Mouse (Mus musculus): ENCODE measurements around the gene Ccl22.

The Ccl22 gene

DNA sequence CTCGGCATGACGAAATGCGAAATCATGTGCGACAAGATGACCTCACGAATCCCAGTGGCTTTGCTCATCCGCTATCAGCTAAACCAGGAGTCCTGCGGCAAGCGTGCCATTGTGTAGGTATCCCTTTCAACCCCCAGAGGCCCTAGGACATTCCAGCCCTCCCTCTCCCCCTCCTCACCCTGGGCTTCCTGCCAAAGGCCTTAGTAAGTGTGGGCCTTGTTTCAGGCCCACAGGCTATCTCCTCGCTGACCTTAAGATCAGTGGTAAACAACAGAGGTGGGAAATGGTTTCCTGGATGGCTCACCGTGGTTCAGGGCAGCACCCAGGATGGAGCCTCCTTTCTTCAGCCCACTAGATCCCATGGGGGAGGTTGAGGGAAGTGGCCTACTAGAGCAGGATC lies 32.6 kb downstream of the Ccl22 start:
- intact Hi-C loops (cut with DNase I): no loop called here

DNA sequence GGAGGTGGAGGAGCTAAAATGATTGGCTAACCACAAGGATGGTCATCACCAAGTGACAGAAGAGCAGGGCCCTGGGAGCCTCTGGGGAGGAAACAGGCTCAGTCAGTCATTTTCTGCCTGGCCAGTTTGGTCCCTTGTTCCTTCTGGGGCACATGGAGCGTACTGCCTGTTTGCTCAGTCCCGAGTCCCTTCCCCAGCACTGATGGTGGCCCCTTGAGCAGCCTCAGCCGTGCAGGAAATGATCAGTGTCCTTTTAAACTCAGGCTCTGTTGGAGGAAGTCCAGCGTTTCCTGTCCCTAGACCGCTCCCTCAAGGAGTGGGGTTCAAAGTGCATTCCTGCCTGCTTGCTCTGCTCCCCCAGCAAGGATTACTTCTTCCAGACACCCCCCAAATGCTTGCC lies 33.1 kb downstream of the Ccl22 start:
- intact Hi-C loops (cut with DNase I): no loop called here

DNA sequence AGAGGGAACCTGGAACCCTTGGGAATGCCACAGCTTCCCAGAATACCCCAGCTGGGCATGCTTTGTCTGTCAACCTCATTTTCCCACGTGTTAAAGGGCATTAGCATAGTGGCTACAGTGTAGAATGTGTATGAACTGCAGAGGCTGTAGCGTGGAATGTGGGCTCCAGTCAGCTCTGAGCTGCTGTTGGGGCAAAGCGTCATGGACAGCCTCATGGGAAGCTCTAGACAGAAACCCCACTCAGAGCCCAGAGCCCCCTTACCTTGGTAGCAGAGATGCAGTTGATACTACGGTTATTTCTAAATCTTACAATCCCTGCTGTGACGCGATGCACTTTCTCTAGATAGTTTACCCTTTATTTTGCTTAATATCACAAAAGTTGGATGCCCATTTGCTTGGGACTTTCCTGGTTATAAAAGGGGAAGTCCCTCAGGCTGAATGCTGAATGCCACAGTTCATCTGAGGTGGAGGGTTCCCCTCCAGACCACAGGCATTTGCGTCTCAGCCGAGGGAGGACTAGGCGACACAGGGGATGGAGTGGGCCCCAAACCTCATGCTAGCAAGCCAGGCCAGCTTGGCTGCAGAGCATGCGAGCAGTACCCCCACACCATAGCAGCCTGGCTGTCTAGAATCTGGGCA lies 33.6 kb downstream of the Ccl22 start:
- intact Hi-C loops (cut with DNase I): no loop called here

DNA sequence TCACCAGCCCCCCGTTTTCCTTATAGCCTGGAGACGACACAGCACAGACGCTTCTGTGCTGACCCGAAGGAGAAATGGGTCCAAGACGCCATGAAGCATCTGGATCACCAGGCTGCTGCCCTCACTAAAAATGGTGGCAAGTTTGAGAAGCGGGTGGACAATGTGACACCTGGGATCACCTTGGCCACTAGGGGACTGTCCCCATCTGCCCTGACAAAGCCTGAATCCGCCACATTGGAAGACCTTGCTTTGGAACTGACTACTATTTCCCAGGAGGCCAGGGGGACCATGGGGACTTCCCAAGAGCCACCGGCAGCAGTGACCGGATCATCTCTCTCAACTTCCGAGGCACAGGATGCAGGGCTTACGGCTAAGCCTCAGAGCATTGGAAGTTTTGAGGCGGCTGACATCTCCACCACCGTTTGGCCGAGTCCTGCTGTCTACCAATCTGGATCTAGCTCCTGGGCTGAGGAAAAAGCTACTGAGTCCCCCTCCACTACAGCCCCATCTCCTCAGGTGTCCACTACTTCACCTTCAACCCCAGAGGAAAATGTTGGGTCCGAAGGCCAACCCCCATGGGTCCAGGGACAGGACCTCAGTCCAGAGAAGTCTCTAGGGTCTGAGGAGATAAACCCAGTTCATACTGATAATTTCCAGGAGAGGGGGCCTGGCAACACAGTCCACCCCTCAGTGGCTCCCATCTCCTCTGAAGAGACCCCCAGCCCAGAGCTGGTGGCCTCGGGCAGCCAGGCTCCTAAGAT lies 34.3 kb downstream of the Ccl22 start:
- intact Hi-C loops (cut with DNase I): no loop called here

DNA sequence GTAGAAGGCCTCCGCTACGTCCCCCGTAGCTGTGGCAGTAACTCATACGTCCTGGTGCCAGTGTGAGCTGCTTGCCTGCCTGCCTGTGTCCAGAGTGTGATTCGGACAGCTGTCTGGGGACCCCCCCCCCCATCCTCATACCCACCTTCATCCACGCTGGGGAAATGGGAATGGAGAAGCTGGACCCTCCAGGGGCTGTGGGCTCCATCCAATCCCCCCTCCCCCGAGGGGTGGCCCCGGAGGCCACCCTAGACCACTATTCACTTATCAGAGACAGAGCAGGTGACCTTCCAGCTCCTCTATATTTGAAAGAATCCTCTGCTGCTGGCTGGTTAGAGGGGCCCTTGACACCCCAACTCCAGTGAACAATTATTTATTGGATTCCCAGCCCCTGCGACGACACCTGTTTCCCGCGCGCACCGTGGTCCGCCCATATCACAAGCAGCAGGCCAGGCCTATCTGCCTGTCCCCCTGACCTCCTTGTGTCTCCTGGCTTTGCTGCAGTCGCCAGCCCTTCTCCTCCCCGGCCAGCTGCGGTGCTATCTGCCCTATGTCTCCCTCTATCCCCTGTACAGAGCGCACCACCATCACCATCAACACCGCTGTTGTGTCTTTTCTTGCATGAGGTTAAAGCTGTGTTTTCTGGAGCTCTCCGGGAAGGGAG lies 35.2 kb downstream of the Ccl22 start:
- intact Hi-C loops (cut with DNase I): no loop called here

DNA sequence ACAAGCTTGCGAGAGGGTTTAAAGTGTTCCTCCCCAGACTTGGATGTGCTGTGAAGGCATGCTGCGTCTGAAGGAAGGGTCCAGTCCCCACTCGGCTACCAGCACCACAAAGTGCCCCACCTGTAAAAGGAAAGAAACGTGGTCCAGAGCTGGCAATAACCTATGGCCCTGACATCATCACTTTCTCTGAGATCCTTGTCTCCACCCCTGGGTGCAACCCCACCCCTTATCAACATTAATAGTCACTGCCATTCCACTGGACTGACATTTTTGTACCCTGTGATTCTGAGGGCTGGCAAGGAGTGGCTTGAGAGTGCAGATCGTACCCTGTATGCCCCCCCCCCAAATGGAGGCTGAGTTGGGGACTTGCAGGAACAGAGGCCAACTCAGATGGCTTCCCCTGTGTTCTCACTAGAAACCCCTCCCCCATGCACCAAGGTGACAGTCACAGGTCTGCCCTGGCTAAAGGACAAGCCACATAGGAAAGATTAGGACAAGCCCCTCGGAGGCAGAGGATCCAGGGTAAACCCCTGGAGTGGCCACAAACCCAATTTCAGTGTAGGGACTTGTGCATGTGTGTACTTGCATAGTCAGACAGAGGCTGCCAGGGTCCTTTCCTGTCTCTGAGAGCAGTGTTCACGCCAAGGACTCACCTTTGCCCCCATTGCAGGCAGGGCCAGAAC lies 35.9 kb downstream of the Ccl22 start:
- intact Hi-C loops (cut with DNase I): no loop called here

DNA sequence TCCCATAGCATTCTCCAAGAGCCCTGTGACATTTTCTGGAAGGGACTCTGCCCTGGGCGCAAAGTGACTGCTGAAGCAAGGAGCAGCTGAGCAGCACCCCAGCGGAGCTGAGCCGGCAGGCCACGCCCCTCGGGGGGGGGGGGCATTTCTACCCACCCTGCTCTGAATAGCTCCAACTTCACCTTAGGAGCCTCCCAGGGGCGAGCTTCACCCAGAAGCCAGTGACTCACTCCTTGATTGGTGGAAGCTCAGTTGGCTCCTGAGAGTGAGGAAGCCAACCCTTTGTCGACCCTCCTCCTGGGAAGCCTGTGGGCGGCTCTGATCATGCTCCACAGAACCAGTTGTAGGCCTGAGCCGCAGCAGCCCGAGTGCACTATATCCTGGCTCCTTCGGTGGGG lies 36.4 kb downstream of the Ccl22 start:
- intact Hi-C loops (cut with DNase I): no loop called here

DNA sequence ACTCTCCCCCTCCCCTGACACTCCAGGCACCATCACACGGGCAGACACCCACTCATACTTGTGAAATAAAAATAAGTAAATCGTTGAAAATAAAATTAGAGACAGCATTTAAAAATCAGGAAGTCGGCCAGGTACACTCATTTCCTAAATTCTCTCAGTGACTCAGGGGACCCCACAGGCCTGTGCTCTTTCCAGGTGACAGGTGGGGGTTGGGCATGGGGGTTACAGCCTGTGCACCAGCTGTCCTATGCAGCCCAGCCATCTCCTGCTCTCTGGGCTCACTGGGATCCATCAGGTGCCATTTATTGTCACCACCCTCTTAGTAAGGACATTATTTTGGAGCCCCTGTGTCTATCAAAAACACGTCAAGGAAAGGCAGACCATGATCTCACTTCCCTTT lies 38.5 kb downstream of the Ccl22 start:
- intact Hi-C loops (cut with DNase I): no loop called here

DNA sequence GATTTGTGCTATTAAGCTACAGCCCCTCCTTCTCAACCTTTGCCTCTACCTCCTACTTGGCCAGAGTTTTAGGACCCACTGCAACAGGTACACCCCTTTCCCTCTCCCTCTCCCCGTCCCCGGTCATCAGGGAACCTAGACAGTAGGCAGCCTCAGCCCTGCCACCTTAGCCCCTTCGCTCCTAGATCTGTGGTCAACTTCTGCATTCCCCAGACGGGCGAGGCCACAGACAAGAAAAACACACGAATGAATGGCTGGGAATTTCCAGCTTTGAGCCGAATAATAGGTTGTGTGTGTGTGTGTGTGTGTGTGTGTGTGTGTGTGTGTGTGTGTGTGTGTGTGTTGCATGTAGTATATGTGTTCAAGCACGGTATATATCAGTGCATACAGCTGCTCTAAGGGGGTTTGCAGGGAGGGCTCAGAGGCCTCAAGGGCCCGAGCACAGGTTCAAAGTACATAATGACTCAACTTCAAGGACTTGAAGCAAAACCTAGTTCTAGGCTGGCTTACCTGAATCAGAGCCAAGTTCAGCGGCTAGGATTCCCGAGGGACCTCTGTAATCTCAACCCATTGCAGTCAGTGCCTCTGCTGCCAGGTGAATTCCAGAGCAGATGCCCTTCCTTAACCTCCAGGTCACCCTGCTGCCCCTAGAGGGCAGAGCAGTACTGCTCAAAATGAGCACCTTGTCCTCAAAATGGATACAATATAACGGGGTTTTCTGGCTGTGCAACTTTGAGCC lies 40.0 kb downstream of the Ccl22 start:
- intact Hi-C loops (cut with DNase I): no loop called here

DNA sequence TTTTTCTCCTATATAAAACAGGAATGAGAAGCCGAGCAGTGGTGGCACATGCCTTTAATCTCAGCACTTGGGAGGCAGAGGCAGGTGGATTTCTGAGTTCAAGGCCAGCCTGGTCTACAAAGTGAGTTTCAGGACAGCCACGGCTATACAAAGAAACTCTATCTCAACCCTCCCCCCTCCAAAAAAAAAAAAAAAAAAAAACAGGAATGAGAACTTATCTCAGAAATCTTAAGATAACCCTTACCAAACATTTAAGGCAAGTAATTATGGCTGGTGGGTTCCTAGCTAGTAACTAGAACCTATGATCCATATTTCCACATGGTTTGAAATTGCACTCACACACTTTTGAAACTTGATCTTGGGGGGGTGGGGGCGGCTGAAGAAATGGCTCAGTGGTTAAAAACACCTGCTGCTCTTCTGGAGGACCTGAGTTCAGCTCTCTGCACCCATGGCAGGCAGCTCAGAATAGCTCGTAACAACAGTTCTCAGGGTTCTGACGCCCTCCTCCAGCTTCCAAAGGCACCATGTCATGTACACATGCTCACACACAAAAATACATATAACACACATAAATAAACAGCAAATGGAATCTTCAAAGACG lies 40.7 kb downstream of the Ccl22 start:
- intact Hi-C loops (cut with DNase I): no loop called here

DNA sequence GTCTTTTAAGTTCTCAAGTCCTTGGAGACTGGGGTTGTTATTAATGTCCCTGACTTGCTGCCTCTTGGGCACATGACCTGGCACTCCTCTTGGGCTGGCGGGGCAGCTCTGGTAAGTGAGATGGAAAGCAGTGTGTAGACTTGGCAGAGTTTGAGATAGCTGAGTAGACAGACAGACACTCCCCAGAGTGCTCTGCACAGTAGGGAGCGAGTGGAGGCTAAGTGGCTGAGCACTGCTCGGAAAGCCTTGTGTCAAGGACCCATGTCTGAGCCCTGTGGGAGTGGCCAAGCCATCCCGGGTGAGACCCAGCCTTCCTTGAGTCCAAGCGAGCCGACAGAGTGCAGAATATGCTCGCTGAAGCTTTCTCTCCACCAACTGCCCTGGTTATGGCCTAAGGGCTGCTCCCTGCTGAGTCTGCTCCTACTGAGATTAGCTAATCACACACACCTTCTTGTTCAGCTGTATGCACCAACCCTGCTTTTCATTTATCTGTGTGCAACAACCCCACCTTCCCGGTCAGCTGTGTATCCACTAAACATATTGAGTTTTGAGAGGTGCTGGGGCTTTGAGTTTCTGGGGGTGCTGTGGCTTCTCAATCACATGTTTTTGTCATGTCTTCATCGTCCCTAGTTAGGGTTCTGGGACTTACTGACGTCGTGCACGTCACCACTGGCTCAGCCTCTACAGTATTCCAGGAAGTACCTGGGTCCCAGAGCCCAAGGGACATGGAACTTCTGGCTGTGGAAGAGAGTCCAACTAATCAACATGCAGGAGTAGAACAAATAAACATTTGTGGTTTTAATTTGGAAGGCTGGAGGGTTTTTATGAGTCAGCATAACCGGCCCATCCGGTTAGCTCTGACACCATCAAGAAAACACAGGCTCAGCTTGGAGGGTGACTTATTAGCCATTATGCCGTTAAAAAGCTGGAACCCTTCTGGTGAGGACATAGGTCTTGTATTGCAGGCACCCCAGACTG lies 42.4 kb downstream of the Ccl22 start:
- intact Hi-C loops (cut with DNase I): no loop called here

DNA sequence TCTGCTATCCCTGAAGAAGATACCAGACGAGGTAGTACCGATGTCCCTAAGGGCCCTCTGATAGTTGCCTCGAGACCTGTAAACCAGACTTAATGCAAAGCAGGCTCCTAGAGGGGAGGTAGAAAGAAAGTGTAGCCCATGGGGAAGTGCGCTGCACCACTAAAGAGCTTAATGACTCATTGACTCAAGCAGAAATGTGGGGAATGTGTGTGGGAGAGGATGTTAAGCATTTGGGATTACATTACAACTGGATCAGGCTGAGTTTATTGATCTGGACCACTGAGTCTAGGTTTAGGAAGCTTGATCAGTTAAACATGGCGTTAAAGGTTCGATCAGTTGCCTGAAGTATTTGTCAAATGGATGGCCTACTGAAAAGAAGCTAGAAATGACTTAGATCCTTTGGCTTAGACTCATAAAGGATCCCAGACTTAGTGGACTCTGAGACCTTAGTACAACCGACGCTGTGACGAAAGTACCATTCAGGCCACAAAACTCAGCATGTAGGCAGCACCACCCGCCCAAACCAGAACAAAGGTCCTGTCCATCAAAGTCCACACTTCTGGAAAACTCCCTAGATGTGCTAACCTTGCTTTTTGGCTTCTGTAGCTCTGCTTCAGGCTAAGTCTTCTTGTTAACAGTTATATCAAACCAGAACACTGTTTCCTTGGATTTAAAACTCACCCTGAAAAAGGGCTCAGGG lies 44.0 kb downstream of the Ccl22 start:
- intact Hi-C loops (cut with DNase I): no loop called here

DNA sequence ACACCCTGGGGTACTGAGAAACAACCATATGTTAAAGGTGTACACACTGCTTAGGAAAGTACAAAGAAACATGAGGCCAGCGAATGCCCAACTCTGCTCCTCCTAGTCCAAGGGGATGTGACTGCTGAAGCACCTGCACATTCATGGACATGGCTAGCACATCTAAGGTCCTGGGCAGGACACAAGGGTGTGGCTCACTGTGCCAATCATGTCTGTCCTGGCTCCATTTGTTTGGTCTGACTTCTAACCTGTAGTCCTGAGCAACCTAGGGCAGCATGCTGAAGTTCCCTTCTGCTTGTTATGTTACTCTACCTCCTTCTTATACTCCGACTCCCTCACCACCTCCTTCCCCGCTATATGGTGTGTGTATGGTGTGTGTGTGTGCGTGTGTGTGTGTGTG lies 49.0 kb downstream of the Ccl22 start:
- intact Hi-C loops (cut with DNase I): no loop called here

DNA sequence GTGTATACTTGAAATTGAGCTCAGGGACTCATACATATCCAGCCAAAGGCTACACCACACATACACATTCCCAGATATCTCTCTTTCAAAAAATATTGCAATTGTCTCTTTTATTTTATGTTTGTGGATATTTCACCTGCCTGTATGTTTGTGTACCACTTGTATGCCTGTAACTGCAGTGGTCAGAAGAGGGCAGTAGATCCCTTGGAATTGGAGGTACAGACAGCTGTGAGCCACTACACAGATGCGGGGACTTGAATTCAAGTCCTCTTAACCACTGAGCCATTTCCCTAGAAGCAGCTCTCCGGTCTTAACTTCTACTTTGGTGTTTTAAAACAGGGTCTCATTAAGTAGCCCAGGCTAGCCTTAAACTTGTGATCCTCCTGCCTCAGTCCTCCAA lies 49.4 kb downstream of the Ccl22 start:
- intact Hi-C loops (cut with DNase I): no loop called here

DNA sequence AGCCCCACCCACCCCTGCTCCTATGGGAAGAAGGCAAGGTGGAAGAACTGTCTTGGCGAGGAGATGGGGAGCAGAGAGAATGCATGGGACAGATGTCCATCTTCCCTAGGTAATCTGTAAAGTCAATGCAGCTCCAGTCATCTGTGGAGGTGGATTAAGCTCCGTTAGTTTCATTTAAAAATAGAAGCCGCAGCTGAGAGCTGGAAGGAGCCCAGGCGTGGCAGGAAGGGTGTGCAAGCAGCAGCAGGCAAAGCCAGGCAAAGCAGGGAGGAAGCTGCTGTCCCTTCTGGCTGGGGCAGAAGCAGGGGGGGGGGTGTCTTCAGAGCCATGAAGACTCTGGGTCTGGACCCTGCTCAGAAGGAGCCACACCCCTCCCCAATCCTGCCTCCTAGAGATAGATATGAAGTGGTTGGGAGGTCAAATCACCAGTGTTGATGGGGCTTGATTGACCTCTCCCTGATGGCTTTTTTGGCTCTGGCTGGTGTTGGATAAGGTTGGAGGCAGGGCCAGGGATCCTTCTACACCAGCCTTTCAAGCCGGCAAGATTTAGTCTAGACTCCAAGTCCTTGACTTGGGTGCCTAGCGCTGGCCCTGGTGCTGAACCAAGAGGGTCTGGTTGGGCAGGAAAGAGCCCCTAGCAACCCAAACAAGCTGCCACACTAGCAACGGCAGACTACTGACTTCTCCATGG lies 55.0 kb downstream of the Ccl22 start:
- intact Hi-C loops (cut with DNase I): no loop called here
